9 mouse cellular contexts compared by ENCODE assay signal in the genomic region with DNA sequence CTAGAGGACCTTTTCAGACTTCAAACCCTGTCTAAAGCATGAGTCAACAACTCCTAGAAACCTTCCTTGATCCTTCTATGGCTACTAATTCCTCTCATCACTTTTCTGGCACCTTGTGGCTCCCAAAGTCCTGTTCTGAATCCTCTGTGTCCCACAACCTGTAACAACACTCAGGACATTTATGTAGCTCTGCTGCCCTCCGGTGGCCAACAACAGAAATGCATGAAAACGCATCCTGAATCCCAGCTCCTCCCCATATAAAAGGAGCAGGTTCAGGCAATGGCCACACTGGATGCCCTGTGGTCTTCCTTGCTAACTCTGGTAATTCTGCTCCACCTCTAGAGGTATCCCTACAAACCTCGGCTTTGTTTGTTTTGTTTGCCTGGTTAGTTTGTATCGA. TPM values are rescaled to one million over a fixed set of nuclear protein-coding genes. Genes with fewer than 3 reads are reported as not detected.
A peak's percentile ranks its signal among the peaks of the same experiment; 100 is the strongest.
DNase-seq lines count a peak whose midpoint lies in the region; ATAC-seq and TF ChIP-seq lines count a peak whose summit lies in the region.
"Had no signal": no experiment of that assay in that cellular context is flagged by ENCODE, and none has a peak within 500 bp of the region (broad histone marks: within the 10 kb centered on the region; RNA-seq: fewer than 3 reads in every experiment).

No protein-coding gene starts in this region.

- TF ChIP-seq EP300 in ES-Bruce4 (IDR thresholded peaks at IDR 0.05; ENCODE audit: insufficient read depth, low read depth, low read length), result no peak

- no peaks in the 10 kb centered on the region for H3K36me3 ChIP-seq in ES-Bruce4 (ENCODE audit: control insufficient read depth, insufficient read depth, low read length, poor library complexity, severe bottlenecking)
- no peaks in the 10 kb centered on the region for H3K36me3 ChIP-seq in kidney, postnatal 0 days (ENCODE audit: insufficient read depth, low read length)
- H3K36me3 ChIP-seq in liver, embryonic 13.5 days, result no peaks in the 10 kb centered on the region
- H3K36me3 ChIP-seq: liver, embryonic 15.5 days had no signal

- peak; percentile 59 for DNase-seq in adrenal gland, adult 2 months
- peak; percentile 88 for DNase-seq in embryo, embryonic 10 days (ENCODE audit: low spot score)
- DNase-seq in kidney, postnatal 0 days (ENCODE audit: low spot score), result peak; percentile 84
- peak; percentile 55 for DNase-seq in liver, embryonic 13.5 days
- peak; percentile 90 for DNase-seq in retina, embryonic 14.5 days (ENCODE audit: low spot score)
- peak; percentile 61 for DNase-seq in urinary bladder, postnatal 25 days (ENCODE audit: low spot score)

- H3K4me1 ChIP-seq in ES-Bruce4 (ENCODE audit: control insufficient read depth, insufficient read depth, low read length), result no peaks in the 10 kb centered on the region
- no peaks in the 10 kb centered on the region for H3K4me1 ChIP-seq in kidney, postnatal 0 days (replicated peaks; ENCODE audit: insufficient read depth, low read length)
- H3K4me1 ChIP-seq in liver, embryonic 13.5 days (replicated peaks), result peaks cover 12% of the 10 kb centered on the region

- no peak overlapping the region for H3K9ac ChIP-seq in ES-Bruce4 (ENCODE audit: low read depth, poor library complexity, severe bottlenecking)
- H3K9ac ChIP-seq in kidney, postnatal 0 days (ENCODE audit: low read depth, low read length), result no peak overlapping the region
- no peak overlapping the region for H3K9ac ChIP-seq in liver, embryonic 13.5 days
- H3K9ac ChIP-seq: liver, embryonic 15.5 days had no signal

- WGBS in kidney, postnatal 0 days, result 11% methylated on average over 4 of the region's 4 CpGs
- WGBS in liver, embryonic 13.5 days (ENCODE audit: insufficient replicate concordance), result 7% methylated on average over 4 of the region's 4 CpGs

- no peak overlapping the region for H3K27ac ChIP-seq in ES-Bruce4 (ENCODE audit: insufficient read depth, low read length)
- no peak overlapping the region for H3K27ac ChIP-seq in kidney, postnatal 0 days
- H3K27ac ChIP-seq in liver, embryonic 13.5 days, result no peak overlapping the region
- H3K27ac ChIP-seq: liver, embryonic 15.5 days had no signal

- TF ChIP-seq CTCF in ES-Bruce4 (IDR thresholded peaks at IDR 0.05; ENCODE audit: low read depth, low read length), result peak; percentile 66
- TF ChIP-seq CTCF in kidney, postnatal 0 days (IDR thresholded peaks at IDR 0.05; ENCODE audit: low read depth), result peak; percentile 90

- no peaks in the 10 kb centered on the region for H3K9me3 ChIP-seq in ES-Bruce4 (replicated peaks; ENCODE audit: control insufficient read depth, insufficient read depth, low read length, poor library complexity, severe bottlenecking)
- H3K9me3 ChIP-seq in kidney, postnatal 0 days (replicated peaks; ENCODE audit: low read length), result no peaks in the 10 kb centered on the region
- H3K9me3 ChIP-seq in liver, embryonic 13.5 days (replicated peaks), result no peaks in the 10 kb centered on the region
- H3K9me3 ChIP-seq: liver, embryonic 15.5 days had no signal

- ATAC-seq in granulocyte monocyte progenitor cell, adult 5-6 weeks (replicated peaks; ENCODE audit: poor library complexity, severe bottlenecking), result peak; percentile 92
- no peak; the same call in 1 of the 2 replicates for ATAC-seq in kidney, postnatal 0 days (replicated peaks; ENCODE audit: low FRiP score, low read depth)
- no peak for ATAC-seq in liver, embryonic 13.5 days (ENCODE audit: low read depth)

- H3K4me2 ChIP-seq in kidney, postnatal 0 days (ENCODE audit: low read length), result no peak overlapping the region
- H3K4me2 ChIP-seq in liver, embryonic 13.5 days, result no peak overlapping the region
- H3K4me2 ChIP-seq: liver, embryonic 15.5 days had no signal

- TF ChIP-seq POLR2A in ES-Bruce4 (IDR thresholded peaks at IDR 0.05; ENCODE audit: insufficient read depth, low read length), result no peak

- H3K27me3 ChIP-seq in ES-Bruce4 (ENCODE audit: control insufficient read depth, insufficient read depth, low read length, poor library complexity, severe bottlenecking), result no peaks in the 10 kb centered on the region
- no peaks in the 10 kb centered on the region for H3K27me3 ChIP-seq in kidney, postnatal 0 days (ENCODE audit: insufficient read depth, low read length)
- H3K27me3 ChIP-seq in liver, embryonic 13.5 days, result no peaks in the 10 kb centered on the region
- H3K27me3 ChIP-seq: liver, embryonic 15.5 days had no signal

- no peak overlapping the region for H3K4me3 ChIP-seq in ES-Bruce4 (ENCODE audit: low read depth, low read length)
- no peak overlapping the region for H3K4me3 ChIP-seq in kidney, postnatal 0 days (replicated peaks; ENCODE audit: low read depth, low read length)
- no peak overlapping the region for H3K4me3 ChIP-seq in liver, embryonic 13.5 days (replicated peaks)
- H3K4me3 ChIP-seq: liver, embryonic 15.5 days had no signal

RNA-seq across cellular contexts. Expression of gene Trh, which starts 24.6 kb away (rescaled TPM):
- polyA plus RNA-seq in ES-Bruce4 (2011; ENCODE audit: insufficient read depth, insufficient read length, low read depth, missing spikeins), result 150 and 163 TPM in 2 replicates
- not detected for total RNA-seq in adrenal gland, adult 2 months (2021)
- polyA plus RNA-seq in adrenal gland, adult 2 months (2012; rRNA removed), result not detected in 2 replicates
- total RNA-seq in granulocyte monocyte progenitor cell, adult 5-6 weeks (2014; fragmentation: Nextera tagmentation), result not detected in 2 replicates
- total RNA-seq in granulocyte monocyte progenitor cell, adult 5-6 weeks (2017), result not detected in 2 replicates
- polyA plus RNA-seq in kidney, postnatal 0 days (2015; fragmentation: Nextera tagmentation; extraction: Ambion mirVana), result 1.2 TPM in 2 replicates
- polyA plus RNA-seq in liver, embryonic 13.5 days (2015; fragmentation: Nextera tagmentation; extraction: Ambion mirVana), result not detected in 2 replicates
- polyA plus RNA-seq: liver, embryonic 15.5 days had no signal

RNA-seq across cellular contexts. Expression of gene Rbsn, which starts 54.3 kb away (rescaled TPM):
- polyA plus RNA-seq in ES-Bruce4 (2011; ENCODE audit: insufficient read depth, insufficient read length, low read depth, missing spikeins), result 11.9 and 16.7 TPM in 2 replicates
- 10 to 100 TPM; 18.6 to 19.5 TPM for total RNA-seq in adrenal gland, adult 2 months (2021)
- polyA plus RNA-seq in adrenal gland, adult 2 months (2012; rRNA removed), result 6.2 and 6.4 TPM in 2 replicates
- 13.2 and 23.1 TPM in 2 replicates for total RNA-seq in granulocyte monocyte progenitor cell, adult 5-6 weeks (2014; fragmentation: Nextera tagmentation)
- total RNA-seq in granulocyte monocyte progenitor cell, adult 5-6 weeks (2017), result 18.9 and 19.4 TPM in 2 replicates
- 15.0 and 17.9 TPM in 2 replicates for polyA plus RNA-seq in kidney, postnatal 0 days (2015; fragmentation: Nextera tagmentation; extraction: Ambion mirVana)
- 8.9 and 12.3 TPM in 2 replicates for polyA plus RNA-seq in liver, embryonic 13.5 days (2015; fragmentation: Nextera tagmentation; extraction: Ambion mirVana)

Comparison
In these comparisons a context has a peak if more than half of its experiments do, and no peak if none do; other contexts are left out.
1. RNA of gene Trh, which starts 24.6 kb away (polyA plus RNA-seq): 150 to 163 TPM in ES-Bruce4; 1.2 TPM in kidney, postnatal 0 days, not detected in liver, embryonic 13.5 days and not detected in adrenal gland, adult 2 months; every median in the first group is over 10 times any median in the second.
2. Peak in every context shown above with its lines, with median percentiles within 50 percentile points of each other: DNase-seq.